Mouse (Mus musculus) lung, embryonic 15.5 days (tissue): ENCODE data around the gene Qpct. TPM values are rescaled to one million over a fixed set of nuclear protein-coding genes. Genes with fewer than 3 reads are reported as not detected.

Source experiments
- ATAC-seq: fragments of 200-750 bp; cut with Nextera tagmentation; 2 replicates; pipeline ENCODE4 v1.8.0; 2017; ENCODE audit warnings: moderate number of reproducible peaks, borderline replicate concordance; ENCODE audit not compliant: low FRiP score, low TSS enrichment; ENCODE audit errors: extremely low read depth
- H3K27ac ChIP-seq: fragments of 300-500 bp; sonication (generic); 2 replicates; pipeline ENCODE4 v1.5.1; 2015; ENCODE audit warnings: moderate library complexity, mild to moderate bottlenecking, inconsistent platforms
- H3K27me3 ChIP-seq: fragments of 300-500 bp; sonication (generic); 2 replicates; pipeline ENCODE4 v1.6.1; 2015; ENCODE audit warnings: inconsistent platforms
- H3K36me3 ChIP-seq: fragments of 300-500 bp; sonication (generic); 2 replicates; pipeline ENCODE4 v1.6.1; 2015; ENCODE audit warnings: inconsistent platforms
- H3K4me1 ChIP-seq: fragments of 300-500 bp; sonication (generic); 2 replicates; pipeline ENCODE4 v1.6.1; 2015; ENCODE audit warnings: inconsistent platforms
- H3K4me2 ChIP-seq: fragments of 300-500 bp; sonication (generic); 2 replicates; pipeline ENCODE4 v1.6.1; 2015; ENCODE audit warnings: inconsistent platforms, mild to moderate bottlenecking, moderate library complexity
- H3K4me3 ChIP-seq: fragments of 300-500 bp; sonication (generic); 2 replicates; pipeline ENCODE4 v1.5.1; 2015; ENCODE audit warnings: mild to moderate bottlenecking, inconsistent platforms
- H3K9ac ChIP-seq: fragments of 300-500 bp; sonication (generic); 2 replicates; pipeline ENCODE4 v1.6.1; 2015; ENCODE audit warnings: inconsistent platforms
- H3K9me3 ChIP-seq: fragments of 300-500 bp; sonication (generic); 2 replicates; pipeline ENCODE4 v1.6.1; 2016; ENCODE audit warnings: inconsistent platforms
- WGBS: fragments of 180-500 bp; shearing (Covaris S2); methylation state at CpG from one replicate; pipeline ENCODE4 v1.1.7; 2015; 5-methylcytosine and 5-hydroxymethylcytosine counted together
- polyA plus RNA-seq: library from polyadenylated mRNA; unstranded; fragments of >200 nt; fragmentation: Nextera tagmentation; extraction: Ambion mirVana; gene quantifications from 2 replicates; pipeline ENCODE4 v1.2.1, GENCODE M21; 2015

Gene Qpct
- 15.5 and 18.2 TPM in 2 replicates for polyA plus RNA-seq

GRCm38 (mm10) chr17:79051606-79052005 lies at the start of gene Qpct:
Gene Qpct, plus strand, starts transcription at chr17:79051906.
- 55% methylated on average over 4 of the region's 4 CpGs for WGBS
- no peaks in the 10 kb centered on the region for H3K36me3 ChIP-seq
- peak within 1 kb of the TSS; percentile 99 for H3K4me2 ChIP-seq
- H3K4me3 ChIP-seq: peak within 1 kb of the TSS; percentile 55
- peak within 1 kb of the TSS; percentile 35; the same call in 1 of the 2 replicates for H3K27ac ChIP-seq
- ATAC-seq: no peak
- peak within 1 kb of the TSS; percentile 42 for H3K9ac ChIP-seq
- no peaks in the 10 kb centered on the region for H3K9me3 ChIP-seq
- peaks cover 10% of the 10 kb centered on the region for H3K4me1 ChIP-seq
- 0 out of 2 replicates have a peak, but pooled peaks cover 9% of the 10 kb centered on the region for H3K27me3 ChIP-seq

GRCm38 (mm10) chr17:79013625-79014024 lies 38.1 kb upstream of the Qpct start:
- H3K9ac ChIP-seq: no peak overlapping the region
- peaks cover 20% of the 10 kb centered on the region for H3K36me3 ChIP-seq
- ATAC-seq: no peak
- no peak overlapping the region for H3K4me3 ChIP-seq
- 61% methylated on average over 2 of the region's 2 CpGs for WGBS
- no peaks in the 10 kb centered on the region for H3K27me3 ChIP-seq
- no peak overlapping the region for H3K27ac ChIP-seq
- no peaks in the 10 kb centered on the region for H3K9me3 ChIP-seq
- peaks cover 14% of the 10 kb centered on the region for H3K4me1 ChIP-seq
- H3K4me2 ChIP-seq: no peak overlapping the region

GRCm38 (mm10) chr17:79014911-79015685 lies 36.6 kb upstream of the Qpct start:
- ATAC-seq: no peak
- Histone ChIP-seq H3K4me2 (no peak overlapping the region), H3K27ac (no peak overlapping the region), H3K4me3 (no peak overlapping the region), H3K36me3 (peaks cover 20% of the 10 kb centered on the region), H3K9me3 (no peaks in the 10 kb centered on the region), H3K27me3 (no peaks in the 10 kb centered on the region), H3K4me1 (peaks cover 22% of the 10 kb centered on the region), H3K9ac (no peak overlapping the region)
- 72% methylated on average over 2 of the region's 2 CpGs for WGBS

- peaks cover 22% of the 10 kb centered on the region for H3K4me1 ChIP-seq
- no peak overlapping the region for H3K4me3 ChIP-seq
- no peak for ATAC-seq
- H3K27me3 ChIP-seq: no peaks in the 10 kb centered on the region
- H3K4me2 ChIP-seq: no peak overlapping the region
- no peaks in the 10 kb centered on the region for H3K9me3 ChIP-seq
- no peak overlapping the region for H3K27ac ChIP-seq
- 64% methylated on average over 10 of the region's 10 CpGs for WGBS
- H3K36me3 ChIP-seq: peaks cover 20% of the 10 kb centered on the region
- H3K9ac ChIP-seq: no peak overlapping the region
These were observed 35.9 kb upstream of the Qpct start for GRCm38 (mm10) chr17:79015831-79016230.

GRCm38 (mm10) chr17:79018422-79018821 lies 33.3 kb upstream of the Qpct start:
- no peak for ATAC-seq
- peak overlapping the region; percentile 26 for H3K4me3 ChIP-seq
- H3K9me3 ChIP-seq: no peaks in the 10 kb centered on the region
- H3K4me1 ChIP-seq: peaks cover 26% of the 10 kb centered on the region
- H3K27ac ChIP-seq: no peak overlapping the region
- peaks cover 5% of the 10 kb centered on the region; the same call in 1 of the 2 replicates for H3K27me3 ChIP-seq
- WGBS: 30% methylated on average over 9 of the region's 9 CpGs
- peak overlapping the region; percentile 22; the same call in 1 of the 2 replicates for H3K9ac ChIP-seq
- H3K4me2 ChIP-seq: peak overlapping the region; percentile 91
- no peaks in the 10 kb centered on the region for H3K36me3 ChIP-seq

- Histone ChIP-seq H3K4me3 (peak overlapping the region; percentile 68), H3K36me3 (no peaks in the 10 kb centered on the region), H3K4me2 (peak overlapping the region; percentile 91), H3K27me3 (peaks cover 5% of the 10 kb centered on the region; the same call in 1 of the 2 replicates), H3K9me3 (no peaks in the 10 kb centered on the region), H3K9ac (peak overlapping the region; percentile 85), H3K27ac (peak overlapping the region; percentile 93), H3K4me1 (peaks cover 26% of the 10 kb centered on the region)
- no peak for ATAC-seq
- WGBS: under 1% methylated on average over 18 of the region's 18 CpGs
These were observed 31.9 kb upstream of the Qpct start for GRCm38 (mm10) chr17:79019726-79020207.

GRCm38 (mm10) chr17:79020208-79020983 lies 31.3 kb upstream of the Qpct start, which contains the start of gene Prkd3:
Gene Prkd3, minus strand, starts transcription at chr17:79020816.
- ATAC-seq: peak; percentile 94
- peaks cover 5% of the 10 kb centered on the region; the same call in 1 of the 2 replicates for H3K27me3 ChIP-seq
- peak within 1 kb of the TSS; percentile 85 for H3K9ac ChIP-seq
- no peaks in the 10 kb centered on the region for H3K36me3 ChIP-seq
- under 1% methylated on average over 61 of the region's 113 CpGs for WGBS
- peak within 1 kb of the TSS; percentile 68 for H3K4me3 ChIP-seq
- no peaks in the 10 kb centered on the region for H3K9me3 ChIP-seq
- H3K4me2 ChIP-seq: peak within 1 kb of the TSS; percentile 91
- peak within 1 kb of the TSS; percentile 93 for H3K27ac ChIP-seq
- H3K4me1 ChIP-seq: peaks cover 26% of the 10 kb centered on the region

GRCm38 (mm10) chr17:79020984-79021335 lies 30.7 kb upstream of the Qpct start:
- Histone ChIP-seq H3K4me1 (peaks cover 26% of the 10 kb centered on the region), H3K4me3 (peak overlapping the region; percentile 68), H3K4me2 (peak overlapping the region; percentile 91), H3K27ac (peak overlapping the region; percentile 93), H3K27me3 (peaks cover 5% of the 10 kb centered on the region; the same call in 1 of the 2 replicates), H3K9me3 (no peaks in the 10 kb centered on the region), H3K9ac (peak overlapping the region; percentile 85), H3K36me3 (no peaks in the 10 kb centered on the region)
- WGBS: under 1% methylated on average over 24 of the region's 24 CpGs
- ATAC-seq: peak; percentile 35

GRCm38 (mm10) chr17:79022746-79023145 lies 29.0 kb upstream of the Qpct start:
- no peak overlapping the region for H3K4me2 ChIP-seq
- 44% methylated on average over 3 of the region's 3 CpGs for WGBS
- H3K27ac ChIP-seq: no peak overlapping the region
- no peaks in the 10 kb centered on the region for H3K9me3 ChIP-seq
- H3K36me3 ChIP-seq: no peaks in the 10 kb centered on the region
- no peak for ATAC-seq
- H3K9ac ChIP-seq: no peak overlapping the region
- peaks cover 20% of the 10 kb centered on the region for H3K4me1 ChIP-seq
- peaks cover 5% of the 10 kb centered on the region; the same call in 1 of the 2 replicates for H3K27me3 ChIP-seq
- H3K4me3 ChIP-seq: no peak overlapping the region

- no peak overlapping the region for H3K4me3 ChIP-seq
- peaks cover 4% of the 10 kb centered on the region; the same call in 1 of the 2 replicates for H3K4me1 ChIP-seq
- ATAC-seq: no peak
- H3K4me2 ChIP-seq: no peak overlapping the region
- no peaks in the 10 kb centered on the region for H3K36me3 ChIP-seq
- no peaks in the 10 kb centered on the region for H3K9me3 ChIP-seq
- peaks cover 5% of the 10 kb centered on the region; the same call in 1 of the 2 replicates for H3K27me3 ChIP-seq
- no peak overlapping the region for H3K27ac ChIP-seq
- H3K9ac ChIP-seq: no peak overlapping the region
- WGBS: 60% methylated on average over 4 of the region's 4 CpGs
These were observed 27.2 kb upstream of the Qpct start for GRCm38 (mm10) chr17:79024544-79024943.

GRCm38 (mm10) chr17:79029226-79029625 lies 22.5 kb upstream of the Qpct start:
- H3K4me1 ChIP-seq: no peaks in the 10 kb centered on the region
- no peaks in the 10 kb centered on the region for H3K9me3 ChIP-seq
- no peak overlapping the region for H3K27ac ChIP-seq
- no peak overlapping the region for H3K9ac ChIP-seq
- 67% methylated on average over 3 of the region's 3 CpGs for WGBS
- no peaks in the 10 kb centered on the region for H3K36me3 ChIP-seq
- no peak overlapping the region for H3K4me2 ChIP-seq
- H3K27me3 ChIP-seq: no peaks in the 10 kb centered on the region
- no peak overlapping the region for H3K4me3 ChIP-seq
- no peak for ATAC-seq
